Mouse (Mus musculus) gastrocnemius, postnatal 10 days (tissue): Measurements from ENCODE around the gene Coro7. TPM values are rescaled to one million over a fixed set of nuclear protein-coding genes. Genes with fewer than 3 reads are reported as not detected.

Experiments used
- DNase-seq: peaks from one replicate; pipeline ENCODE4 v3.0.0; 2021; ENCODE audit warnings: mixed read lengths
- total RNA-seq, 2 experiments: library from RNA; stranded (reverse); gene quantifications; 2 replicates each; pipeline ENCODE4 v1.2.3; 2021

The Coro7 gene
- total RNA-seq, 2 experiments from 2014 or later, result 16.3 to 23.3 TPM

DNA sequence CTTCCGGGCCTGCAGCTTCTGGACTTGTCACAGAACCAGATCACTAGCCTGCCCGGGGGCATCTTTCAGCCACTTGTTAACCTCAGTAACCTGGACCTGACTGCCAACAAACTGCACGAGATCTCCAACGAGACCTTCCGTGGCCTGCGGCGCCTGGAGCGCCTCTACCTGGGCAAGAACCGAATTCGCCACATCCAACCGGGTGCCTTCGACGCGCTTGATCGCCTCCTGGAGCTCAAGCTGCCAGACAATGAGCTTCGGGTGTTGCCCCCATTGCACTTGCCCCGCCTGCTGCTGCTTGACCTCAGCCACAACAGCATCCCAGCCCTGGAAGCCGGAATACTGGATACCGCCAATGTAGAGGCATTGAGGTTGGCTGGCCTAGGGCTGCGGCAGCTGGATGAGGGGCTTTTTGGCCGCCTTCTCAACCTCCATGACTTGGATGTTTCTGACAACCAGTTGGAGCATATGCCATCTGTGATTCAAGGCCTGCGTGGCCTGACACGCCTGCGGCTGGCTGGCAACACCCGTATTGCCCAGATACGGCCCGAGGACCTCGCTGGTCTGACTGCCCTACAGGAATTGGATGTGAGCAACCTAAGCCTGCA lies 31.1 kb downstream of the Coro7 start:
- no peak for DNase-seq

GRCm38 (mm10) chr16:4647651-4648141 lies 31.9 kb downstream of the Coro7 start:
- DNase-seq, result peak; percentile 62

GRCm38 (mm10) chr16:4646831-4647230 lies 32.7 kb downstream of the Coro7 start:
- DNase-seq, result no peak

- no peak for DNase-seq
Measured at GRCm38 (mm10) chr16:4645867-4646266, 33.7 kb downstream of the Coro7 start.

DNA sequence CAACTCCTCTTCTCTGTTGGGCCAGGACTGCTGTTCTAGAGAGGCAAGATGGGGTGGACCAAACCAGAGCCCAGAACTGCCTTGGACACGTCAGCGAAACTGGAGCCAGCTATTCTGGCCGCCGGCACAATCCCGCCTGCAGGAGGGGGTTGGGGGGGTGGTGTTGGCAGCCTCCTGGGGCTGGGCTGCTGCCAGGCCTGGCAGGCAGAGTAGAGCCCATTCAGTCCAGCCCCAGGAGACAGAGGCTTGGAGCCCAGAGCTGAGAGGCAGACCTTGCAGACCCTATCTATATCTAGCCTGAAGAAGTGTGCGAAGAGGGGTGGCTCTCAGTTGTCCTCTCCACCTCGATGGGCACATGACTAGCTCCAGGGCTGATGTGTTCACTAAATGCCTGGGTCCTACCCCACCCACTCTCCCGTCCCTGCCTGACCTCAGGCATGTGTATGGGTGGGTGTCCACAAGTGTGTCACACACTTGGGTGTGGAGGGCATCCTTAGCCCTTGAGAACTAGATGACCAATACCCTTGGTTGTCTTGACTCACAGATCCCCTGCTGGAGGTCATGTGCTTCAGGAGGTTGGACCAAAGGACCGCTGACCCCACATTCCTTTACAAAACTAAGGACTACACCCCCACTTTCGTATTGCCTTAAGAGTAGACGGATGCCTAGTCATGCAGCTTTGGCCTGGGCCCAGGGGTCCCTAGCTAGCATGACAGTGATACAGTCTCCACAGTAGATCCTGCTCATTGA lies 35.7 kb downstream of the Coro7 start:
- DNase-seq, result peak; percentile 82

DNA sequence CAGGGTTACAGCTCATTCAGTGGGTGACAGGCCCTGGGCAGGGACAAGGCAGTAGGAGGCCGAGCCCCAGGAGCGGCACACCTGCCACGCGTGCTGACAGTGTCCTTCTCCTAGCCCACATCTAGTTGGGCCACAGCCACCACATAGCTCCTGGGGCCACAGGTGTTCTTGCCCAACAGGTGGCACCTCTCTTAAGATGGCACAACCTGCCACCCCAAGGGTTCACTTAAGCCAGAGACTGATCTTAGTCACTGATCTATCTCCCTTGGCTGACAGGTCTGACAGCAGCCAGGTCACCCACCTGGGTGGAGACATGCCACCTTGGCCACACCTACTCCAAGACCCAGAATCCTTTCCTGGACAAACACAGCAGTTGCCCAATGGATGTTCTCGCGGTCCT lies 36.6 kb downstream of the Coro7 start:
- DNase-seq, result no peak

- DNase-seq, result no peak
Measured at GRCm38 (mm10) chr16:4642190-4642589, 37.4 kb downstream of the Coro7 start.

DNA sequence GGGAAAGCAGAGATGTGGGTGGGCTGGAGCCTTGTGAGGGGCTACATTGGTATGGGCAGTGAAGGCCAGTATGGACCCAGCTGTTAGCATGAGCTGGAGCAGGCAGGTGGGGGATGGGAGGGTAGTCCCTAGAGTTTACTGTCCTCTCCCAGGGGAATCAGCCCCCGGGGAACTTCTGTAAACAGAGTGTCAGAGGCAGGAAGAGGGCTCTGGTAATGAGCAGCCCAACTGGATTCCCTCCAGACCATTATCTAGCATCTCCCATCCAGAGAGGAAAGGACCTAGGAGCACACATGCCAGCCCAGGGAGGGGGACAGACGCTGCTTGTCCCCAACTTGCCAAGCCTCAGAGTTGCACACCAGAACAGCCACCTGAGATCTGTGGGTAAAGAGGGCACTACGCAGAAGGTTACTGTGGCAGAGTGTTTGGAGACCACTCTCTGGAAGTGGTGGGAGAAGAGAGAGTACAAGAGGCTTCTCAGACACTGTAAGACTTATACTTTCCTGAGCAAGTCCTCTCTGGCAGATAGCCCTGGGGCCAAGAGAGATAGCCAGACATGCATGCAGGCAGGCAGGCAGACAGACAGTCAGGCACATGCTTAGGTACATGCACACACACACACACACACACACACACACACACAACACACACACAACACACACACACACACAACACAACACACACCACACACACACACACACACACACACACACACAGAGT lies 38.3 kb downstream of the Coro7 start:
- no peak for DNase-seq

- no peak for DNase-seq
Measured at GRCm38 (mm10) chr16:4640267-4641005, 39.1 kb downstream of the Coro7 start.

- peak; percentile 80 for DNase-seq
Measured at GRCm38 (mm10) chr16:4639831-4640237, 39.7 kb downstream of the Coro7 start, which contains the start of the genes Vasn and Dnaja3. Gene Vasn (plus strand): TSS chr16:4639941. Gene Dnaja3 (plus strand): TSS chr16:4639989.

- DNase-seq, result no peak
Measured at GRCm38 (mm10) chr16:4638891-4639390, 40.6 kb downstream of the Coro7 start.

GRCm38 (mm10) chr16:4635760-4636159 lies 43.8 kb downstream of the Coro7 start:
- DNase-seq, result no peak

- DNase-seq, result no peak
Measured at GRCm38 (mm10) chr16:4634681-4635080, 44.9 kb downstream of the Coro7 start.

GRCm38 (mm10) chr16:4633661-4634060 lies 45.9 kb downstream of the Coro7 start:
- DNase-seq, result no peak

GRCm38 (mm10) chr16:4632050-4632449 lies 47.5 kb downstream of the Coro7 start:
- no peak for DNase-seq

DNA sequence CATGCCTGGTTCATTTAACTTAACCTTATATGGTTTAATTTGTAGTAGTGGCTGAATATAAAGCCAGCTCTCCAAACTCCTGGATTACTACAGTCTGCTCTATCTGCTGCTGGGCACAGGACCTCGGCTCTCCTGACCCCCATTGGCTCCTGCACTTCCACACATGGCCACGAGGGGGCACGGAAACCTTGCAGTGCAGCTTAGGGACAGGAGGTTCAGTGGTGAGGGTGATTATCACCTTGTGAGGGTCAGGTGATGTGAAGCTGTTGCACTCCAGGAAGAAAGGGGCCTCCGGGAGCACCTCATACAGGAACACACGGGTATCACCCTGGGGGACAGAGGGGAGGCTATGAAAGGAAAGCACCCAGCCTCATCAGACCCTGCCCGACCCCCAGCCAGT lies 49.6 kb downstream of the Coro7 start:
- DNase-seq, result peak; percentile 92

- no peak for DNase-seq
Measured at GRCm38 (mm10) chr16:4628898-4629419, 50.6 kb downstream of the Coro7 start.

GRCm38 (mm10) chr16:4627105-4627504 lies 52.5 kb downstream of the Coro7 start:
- no peak for DNase-seq

GRCm38 (mm10) chr16:4624481-4625110 lies 55.0 kb downstream of the Coro7 start, which contains the start of gene Pam16:
Gene Pam16 (minus strand): TSS chr16:4624988.
- peak; percentile 93 for DNase-seq

DNA sequence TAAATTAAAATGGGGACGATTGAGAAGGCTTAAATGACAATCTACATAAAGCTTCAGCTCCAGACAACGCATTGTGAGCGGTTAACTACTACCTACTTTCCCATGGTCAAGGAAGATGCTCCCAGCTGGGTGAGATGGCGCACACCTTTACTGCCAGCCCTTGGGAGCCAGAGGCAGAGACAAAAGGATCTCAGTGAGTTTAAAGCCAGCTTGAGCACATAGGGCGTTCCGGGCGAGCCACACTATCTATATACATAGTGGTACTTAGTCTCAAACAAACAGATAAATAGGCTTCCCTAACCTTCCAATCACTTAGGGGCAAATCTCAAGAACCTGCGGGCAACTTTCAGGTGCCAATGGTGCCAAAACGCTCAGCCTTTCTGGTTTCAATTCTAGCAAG lies 55.5 kb downstream of the Coro7 start:
- DNase-seq, result no peak

GRCm38 (mm10) chr16:4616829-4617228 lies 62.7 kb downstream of the Coro7 start:
- DNase-seq, result no peak
